Mouse (Mus musculus): ENCODE measurements around the gene Col17a1.

Col17a1 gene

DNA sequence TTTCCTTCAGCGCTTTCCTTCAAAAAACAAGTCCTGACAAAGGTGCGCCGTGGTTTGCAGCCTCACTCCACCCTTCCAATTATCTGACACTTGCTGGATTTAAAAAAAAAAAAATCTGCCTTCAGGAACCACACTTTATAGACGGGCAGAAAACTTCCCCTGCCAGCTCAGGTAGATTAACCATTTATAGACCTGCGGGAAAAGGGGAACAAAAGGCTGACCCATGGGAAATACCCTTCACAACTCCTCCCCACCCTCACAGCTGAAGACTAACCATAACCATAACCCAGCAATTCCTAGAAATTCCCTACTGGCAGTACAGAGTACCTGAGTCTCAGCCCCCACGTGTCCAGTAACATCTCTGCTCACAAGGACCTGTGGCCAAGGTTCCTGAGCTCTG lies at the start of gene Col17a1:
Col17a1 (minus strand) TSS at position 101 of the 400 bp plus-strand sequence.
- DNase-seq: no peak

DNA sequence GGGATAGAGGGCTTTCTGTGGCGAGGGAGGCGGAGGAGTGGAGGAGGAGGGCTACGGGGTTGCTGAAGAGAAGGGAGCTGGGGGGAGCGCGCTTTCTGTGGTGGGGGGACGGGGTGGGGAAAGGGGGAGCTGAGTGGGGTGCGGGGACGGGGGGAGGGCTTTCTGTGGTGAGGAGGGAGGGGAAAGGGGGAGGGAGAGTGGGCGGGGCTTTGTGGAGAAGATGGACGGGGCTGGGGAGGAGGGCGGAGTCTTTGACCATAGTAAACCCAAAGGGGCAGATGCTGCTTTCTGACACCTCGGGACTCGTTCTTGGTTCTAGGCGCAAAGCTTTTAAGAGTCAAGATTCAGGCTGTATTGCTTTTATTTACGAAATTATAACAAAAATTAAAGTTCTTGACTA lies 40.0 kb upstream of the Col17a1 start:
- peak; percentile 62 to 72 for DNase-seq

DNA sequence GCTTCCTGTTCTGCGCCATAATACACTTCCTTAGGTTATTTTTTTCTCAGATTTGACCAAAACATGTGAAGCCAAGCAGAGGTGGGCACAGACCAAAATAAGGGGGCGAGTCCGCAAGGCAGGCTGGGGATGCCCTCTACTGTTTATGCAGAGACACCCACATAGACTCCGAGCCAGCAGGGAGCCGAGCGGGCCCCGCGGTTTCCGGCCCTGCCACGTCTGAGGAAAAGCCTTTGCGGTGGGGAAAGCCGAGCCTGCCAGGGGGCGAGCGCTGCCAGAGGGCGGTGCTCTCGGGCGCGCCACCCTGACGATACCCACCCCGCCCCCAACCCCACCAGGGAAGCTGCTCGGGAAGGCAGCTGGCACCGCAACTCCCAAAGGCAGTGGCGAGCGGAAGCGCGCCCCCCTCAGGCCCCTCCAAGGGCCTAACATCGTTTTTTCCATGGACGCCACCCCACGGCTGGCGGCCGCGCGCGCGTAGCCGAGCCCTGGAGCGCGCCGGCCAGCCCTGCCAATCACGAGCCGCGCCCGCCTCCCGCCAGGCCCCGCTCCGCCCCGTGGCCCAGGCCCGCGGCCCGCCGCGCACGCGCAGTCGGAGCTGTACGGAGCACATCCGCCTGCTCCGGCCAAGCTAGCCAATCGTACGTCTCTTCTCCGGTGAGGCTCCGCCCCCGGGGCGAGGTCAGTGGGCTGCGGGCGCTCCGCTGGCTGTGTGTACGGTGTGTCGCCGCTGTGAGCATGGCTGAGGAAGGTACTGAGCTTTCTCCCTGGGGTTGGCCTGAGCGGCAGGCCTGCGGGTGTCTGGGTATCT lies 39.4 kb upstream of the Col17a1 start, which contains the start of gene Sfr1:
Sfr1 (plus strand) TSS at position 612 of the 811 bp plus-strand sequence.
- peak; percentile 98 to 100 for DNase-seq

DNA sequence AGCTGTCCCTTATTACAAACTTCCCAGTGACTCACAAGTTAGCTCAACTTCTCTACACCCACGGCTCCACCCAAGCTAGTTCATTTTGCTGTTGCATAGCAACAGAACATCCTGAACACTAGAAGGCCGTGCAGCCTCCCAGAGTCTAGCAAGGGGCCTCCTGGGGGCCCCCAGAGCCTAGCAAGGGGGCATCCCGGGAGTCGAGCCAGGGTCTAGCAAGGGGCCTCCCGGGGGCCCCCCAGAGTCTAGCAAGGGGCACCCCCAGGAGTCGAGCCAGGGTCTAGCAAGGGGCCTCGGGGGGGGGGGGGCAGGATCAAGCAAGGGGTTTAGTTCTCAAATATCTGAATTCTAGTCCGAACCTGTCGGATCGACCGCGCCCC lies 38.8 kb upstream of the Col17a1 start:
- peak in 1 of 2 experiments; percentile 27 for DNase-seq

DNA sequence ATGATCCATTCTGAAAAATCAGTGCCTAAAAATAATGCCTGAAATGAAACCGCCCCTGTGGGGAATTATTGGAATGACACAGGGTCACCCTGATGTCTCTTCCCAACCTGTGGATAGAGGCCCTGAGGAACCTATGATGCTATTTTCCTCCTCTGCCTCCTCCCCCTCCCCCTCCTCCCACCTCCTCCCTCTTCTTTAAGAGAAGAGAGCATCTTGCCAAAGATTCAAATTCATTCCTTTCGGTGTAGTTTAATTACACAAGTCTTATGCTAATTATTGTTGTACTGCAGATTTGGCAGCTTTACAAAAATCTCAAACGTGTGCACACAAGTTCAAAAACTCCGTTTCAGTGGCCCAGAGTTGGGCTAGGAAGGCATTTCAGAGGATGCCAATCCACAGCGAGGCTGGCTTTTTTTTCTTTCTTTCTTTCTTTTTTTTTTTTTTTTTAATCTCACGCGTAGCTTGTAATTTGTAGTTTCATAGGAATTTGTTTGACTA lies 33.8 kb upstream of the Col17a1 start:
- no peak for DNase-seq

DNA sequence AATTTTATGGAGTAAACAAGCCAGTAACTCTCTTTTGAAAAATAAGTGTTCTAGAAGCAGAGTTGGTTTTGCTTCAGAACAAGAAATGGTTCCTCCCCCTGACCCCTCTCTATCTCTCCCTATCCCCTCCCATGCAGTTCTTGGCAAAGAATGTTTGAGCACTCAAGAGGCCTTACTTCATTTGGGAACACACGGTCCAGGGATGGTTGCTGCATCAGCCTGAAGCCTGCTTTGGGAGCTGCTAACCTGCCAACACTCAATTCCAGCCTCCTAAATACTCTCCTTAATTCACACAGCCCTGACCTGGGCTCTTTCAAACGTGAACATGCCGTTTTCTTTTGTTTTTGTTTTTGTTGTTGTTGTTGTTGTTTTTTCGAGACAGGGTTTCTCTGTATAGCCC lies 33.0 kb upstream of the Col17a1 start:
- no peak for DNase-seq

DNA sequence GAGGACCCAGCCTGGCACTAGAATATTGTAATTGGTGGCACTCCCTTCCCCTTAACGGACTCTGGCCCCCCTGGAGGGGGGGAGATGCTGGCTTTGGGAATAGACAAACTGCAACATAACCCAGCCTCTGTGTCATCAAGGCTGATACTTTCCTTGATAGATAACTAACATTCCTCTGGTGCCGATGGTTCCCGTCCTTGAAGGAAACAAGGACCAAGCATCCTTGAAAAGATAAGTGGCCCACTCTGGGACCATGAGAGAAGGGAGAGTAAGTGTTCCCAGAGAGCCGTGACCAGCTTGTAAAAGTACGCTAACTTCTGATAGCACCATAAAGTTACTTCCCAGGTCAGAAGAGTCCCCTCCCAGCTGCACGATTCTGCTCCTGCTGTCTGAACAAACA lies 30.6 kb upstream of the Col17a1 start:
- no peak for DNase-seq

DNA sequence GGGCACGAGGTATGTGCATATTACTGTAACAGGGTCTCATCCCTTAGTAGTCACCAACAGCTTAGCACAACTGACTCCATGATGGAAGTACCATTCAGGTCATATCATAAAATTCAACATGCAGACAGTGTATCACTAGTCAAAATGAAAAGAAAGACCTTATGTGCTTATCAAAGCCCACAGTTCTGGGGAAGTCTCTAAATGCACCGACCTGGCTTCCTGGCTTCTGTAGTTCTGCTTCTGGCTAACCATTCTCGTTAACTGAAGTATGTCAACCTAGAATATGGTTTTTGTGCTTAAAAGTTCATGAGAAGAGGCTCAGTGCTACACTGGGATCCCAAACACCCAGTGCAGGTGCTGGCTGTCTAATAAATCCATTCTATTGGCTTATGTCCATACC lies 27.3 kb upstream of the Col17a1 start:
- DNase-seq: no peak

DNA sequence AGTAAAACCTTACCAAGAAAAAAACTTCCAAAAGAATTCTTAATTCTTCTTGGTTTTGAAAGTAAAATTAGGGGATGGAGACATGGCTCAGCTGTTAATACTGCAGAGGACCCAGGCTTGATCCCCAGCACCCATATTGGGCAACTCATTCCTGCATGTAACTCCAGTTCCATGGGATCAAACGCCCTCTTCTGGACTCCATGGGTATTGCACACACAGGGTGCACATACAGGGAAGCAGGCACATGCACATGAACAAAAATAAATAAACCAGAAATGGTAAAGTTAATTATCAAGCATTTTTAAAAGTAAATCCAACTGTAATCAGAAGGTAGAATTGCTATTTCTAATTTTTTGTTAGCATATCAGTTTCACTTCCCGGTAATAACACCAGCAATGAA lies 24.2 kb upstream of the Col17a1 start:
- DNase-seq: no peak

DNA sequence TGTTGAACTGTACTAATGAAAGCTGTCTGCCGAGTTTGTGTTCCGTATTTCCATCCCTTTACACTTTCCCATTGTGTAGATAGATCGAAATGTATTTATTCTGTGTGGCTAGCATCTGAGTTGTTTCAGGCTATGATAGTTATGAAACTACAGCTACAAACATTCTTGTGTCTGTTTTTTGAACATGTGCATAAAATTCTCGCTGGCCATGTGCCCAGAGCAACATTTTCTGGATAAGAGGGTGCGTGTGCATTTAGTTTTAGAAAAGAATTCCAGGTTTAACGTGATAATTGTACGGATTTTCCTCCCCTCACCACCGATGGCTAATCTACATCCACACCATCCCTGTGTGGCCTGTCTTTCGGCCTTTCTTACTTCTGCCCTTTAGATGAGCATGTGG lies 21.6 kb upstream of the Col17a1 start:
- no peak for DNase-seq

DNA sequence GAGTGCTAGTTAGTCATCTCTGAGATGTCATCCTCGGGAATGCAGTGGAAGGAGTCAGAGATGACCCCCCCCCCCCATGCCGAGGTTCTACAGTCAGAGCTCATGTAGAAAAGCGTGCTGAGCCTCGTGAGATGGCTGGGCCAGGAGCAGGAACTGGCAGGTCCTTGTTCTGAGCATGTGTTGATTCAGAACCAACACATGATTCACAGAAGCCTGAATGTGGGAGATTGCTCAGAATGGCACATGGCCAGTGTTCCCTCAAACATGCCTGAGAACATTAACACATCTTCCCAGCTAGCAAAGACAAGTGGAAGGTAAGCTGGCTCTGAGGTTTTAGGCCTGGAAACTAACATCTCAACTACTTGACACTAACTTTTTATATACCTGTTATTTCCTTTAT lies 18.5 kb upstream of the Col17a1 start:
- DNase-seq: no peak

DNA sequence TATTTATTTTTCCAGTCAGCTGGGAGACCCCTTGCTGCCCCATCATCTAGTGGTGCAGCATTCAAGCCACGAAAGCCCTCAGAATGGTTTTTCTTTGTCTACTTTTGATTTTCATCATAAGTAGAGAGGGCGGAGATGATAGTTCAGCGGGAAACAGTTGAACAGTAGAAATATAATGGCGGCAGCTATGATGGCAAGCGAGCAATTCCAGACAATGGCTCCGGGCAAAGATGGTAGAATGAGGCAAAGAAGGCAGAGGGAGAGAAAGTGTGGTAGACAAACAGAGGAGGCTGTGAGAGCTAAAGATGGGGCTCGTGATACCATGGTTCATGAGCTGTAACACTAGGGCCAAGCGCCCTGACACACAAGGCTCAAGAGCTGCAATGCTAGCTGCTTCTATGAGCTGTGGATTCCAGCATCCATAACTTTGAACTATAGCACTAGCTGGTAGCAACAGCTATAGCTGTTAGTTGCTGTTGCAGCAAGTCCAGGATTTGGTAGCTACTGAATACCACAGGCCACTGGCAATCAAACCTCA lies 13.9 kb upstream of the Col17a1 start:
- DNase-seq: no peak

DNA sequence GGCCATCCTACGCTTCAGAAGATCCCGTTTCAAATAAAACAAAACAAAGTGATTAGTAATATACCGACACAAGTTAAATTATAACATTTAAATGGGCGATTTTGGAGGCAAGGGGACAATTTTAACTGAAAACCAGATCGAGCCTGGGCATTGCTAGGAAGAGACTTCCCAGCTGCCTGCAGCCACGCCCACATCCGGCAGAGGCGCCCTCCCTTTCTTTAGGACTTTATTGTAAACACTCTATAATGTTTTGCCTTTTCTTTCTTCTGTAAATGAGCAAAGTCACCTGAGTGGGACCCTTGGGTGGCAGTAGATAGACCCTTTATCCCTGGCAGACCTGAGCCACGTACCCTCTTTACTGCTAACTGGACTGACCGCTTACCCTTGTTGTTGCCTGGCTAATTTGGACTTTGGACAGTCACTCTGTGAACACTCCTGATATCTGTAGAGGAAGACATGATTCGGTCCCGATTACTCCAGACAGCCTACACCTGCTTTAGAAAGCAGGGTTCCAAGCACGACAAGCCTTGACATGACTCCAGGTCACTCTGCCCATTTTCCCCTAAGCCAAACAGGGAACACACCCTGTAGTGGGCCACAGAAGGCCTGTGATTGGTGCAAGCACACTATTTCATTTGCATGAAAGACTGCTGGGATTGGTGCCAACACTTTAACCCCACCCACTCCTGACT lies 13.3 kb upstream of the Col17a1 start:
- DNase-seq: no peak

DNA sequence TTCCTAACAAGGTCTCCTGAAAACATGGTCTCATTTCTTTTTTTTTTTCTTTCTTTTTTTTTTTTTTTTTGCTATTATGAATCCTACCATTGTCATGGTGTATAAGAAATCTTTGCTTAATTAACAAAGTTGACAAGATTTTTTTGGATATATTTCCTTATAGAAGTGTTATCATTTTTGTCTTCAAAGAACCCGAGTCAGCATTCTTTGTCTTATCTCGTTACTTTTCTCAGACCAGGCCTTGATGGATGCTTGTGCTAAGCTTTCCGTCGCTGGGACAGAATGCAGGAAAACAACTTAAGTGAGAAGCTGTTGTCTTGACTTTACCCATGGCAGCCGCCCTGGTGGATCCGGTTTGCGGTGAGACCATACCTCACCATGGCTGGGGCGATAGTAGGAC lies 8.6 kb upstream of the Col17a1 start:
- DNase-seq: no peak

DNA sequence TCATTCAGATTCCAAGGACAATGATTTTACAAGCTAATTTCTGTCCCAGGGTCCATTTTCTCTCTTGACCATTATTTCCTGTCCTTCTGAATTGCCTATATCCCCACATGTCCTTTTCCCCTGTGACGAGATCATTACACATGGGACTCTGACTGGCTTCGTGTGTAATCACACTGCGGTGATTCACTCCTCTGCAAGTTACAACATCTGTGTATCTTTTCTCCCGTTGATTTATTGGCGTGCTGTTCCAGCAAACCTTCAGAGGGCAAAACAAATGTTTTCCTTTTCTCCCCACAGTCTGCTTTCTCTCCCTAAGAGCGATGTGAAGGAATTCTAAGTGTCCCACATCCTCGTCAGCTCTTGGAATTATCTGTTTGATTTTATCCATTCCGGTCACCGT lies 7.8 kb upstream of the Col17a1 start:
- no peak for DNase-seq

DNA sequence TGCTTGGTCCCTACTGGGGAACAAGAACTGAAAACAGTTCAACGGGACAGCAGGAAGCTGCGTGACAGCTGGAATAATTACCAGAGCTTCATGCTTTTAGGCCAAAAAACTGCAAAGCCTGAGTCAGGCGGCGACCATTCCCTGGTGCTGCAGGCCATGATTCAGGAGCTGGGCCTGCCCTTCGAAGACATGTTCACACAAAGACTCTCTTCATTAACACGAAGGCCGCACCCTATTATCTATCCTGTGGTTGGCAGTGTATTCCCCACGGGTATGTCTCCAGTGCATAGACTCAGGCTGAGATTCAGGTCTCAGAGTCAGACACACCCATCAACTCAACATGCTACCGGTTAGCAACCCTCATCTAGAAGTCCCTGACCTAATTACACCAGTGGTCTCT lies 6.4 kb upstream of the Col17a1 start:
- DNase-seq: no peak

DNA sequence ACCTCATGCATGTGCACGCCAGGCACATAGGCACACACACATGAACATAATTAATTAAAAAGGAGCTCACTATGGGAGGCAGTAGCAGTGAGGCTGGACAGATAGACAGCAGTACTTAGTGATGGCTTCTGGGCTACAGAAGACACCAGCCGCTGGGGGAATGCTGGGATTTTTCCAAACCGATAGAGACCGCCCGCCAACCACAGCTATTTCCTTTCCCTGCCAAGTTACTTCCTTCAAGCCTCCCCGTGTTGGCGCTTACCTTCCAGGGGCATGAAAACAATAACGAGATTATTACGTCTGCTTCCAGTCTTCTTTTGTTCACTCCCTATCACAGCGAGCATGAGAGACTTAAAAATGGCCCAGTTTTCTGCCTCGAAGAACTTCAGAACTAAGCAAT lies 5.2 kb upstream of the Col17a1 start:
- DNase-seq: no peak

DNA sequence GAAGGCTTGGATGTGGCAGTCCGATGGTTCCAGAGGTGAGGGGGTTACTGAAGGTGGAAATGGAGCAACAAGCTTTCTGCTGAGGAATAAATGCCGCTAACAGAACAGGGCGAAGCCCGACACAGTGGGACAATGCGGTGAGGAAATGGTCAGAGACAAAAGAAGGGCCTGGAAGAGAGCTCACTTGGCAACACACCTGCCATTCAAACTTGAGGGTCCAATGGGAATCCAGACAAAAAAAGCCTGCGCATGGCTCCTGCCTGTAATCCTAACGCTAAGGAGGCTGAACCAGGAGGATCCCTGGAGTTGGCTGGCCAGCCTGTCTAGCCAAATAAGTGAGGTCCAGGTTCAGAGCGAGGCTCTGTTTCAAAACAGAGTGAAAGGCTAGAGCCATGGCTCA lies 4.5 kb upstream of the Col17a1 start:
- no peak for DNase-seq

DNA sequence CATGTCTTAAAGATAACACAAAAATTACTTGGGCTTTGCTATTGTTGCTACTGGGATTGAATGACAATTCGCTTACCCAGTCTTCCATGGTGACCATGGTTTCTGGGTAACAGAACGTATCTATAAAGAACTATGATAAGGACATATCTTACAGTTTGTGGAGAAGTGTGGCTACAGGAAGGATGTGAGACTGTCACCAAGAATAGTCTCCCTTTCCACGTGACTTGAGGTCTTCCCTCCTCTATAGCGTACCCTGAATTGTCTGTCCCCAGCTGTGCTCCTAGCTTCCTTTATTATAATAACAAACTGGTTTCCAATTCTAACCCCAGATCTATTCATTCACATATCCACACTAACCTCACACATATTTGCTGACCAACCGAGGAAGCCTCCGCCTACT lies 3.8 kb upstream of the Col17a1 start:
- DNase-seq: no peak

DNA sequence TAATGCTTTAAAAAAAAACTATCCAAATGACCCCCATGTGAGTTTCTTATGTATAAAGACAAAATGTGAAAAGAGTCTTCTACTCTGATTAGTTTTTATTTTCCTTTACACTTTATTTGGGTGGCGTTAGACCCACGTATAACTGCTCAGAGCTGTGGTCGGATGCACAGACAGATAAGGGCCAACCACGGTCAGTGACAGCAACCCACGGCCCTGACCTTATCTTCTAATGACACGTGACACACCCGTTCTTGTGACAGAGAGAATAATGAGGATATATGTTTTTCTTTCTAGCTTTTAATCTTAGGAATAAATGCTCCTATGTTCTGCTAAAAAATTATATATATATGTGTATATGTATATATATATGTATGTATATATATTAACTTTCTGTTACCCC lies 2.3 kb downstream of the Col17a1 start:
- no peak for DNase-seq

DNA sequence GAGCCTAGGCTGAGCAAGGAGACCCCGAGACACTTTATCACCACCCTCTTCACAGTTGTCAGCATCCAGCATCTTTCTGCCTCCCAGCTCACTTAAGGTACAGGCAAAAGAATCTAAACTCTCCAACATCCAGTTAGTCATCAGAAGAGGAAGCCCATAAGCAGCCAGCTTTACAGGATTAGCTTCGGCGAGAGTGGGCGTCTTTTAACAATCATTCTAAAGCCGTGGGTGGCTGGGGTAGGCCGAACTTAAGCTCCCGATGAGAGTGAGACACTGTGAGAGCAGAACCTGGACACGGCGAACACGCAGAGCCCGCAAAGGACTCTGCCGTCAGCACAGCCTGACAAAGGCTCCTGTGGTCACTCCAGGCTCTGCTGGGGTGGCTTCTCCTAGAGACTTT lies 13.2 kb downstream of the Col17a1 start:
- DNase-seq: no peak

DNA sequence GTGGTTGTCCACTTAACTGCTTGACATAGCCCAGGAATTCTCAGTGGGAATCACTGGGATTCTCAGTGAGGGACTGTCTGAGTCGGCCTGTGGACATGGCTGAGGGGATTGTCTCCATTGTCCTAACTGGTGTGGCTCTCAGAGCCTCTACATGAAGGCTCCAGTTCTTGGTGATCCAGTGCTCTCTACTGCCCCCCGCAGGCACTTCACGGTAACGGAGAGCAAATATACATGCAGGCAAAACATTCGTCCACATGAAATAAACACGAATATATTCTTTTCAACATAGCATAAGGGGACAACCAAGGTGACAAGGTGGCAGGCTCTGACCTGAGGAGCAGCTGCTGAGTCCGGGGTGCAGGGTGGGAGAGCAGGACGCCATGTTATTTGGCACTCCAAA lies 17.5 kb downstream of the Col17a1 start:
- peak; percentile 27 to 31 for DNase-seq

DNA sequence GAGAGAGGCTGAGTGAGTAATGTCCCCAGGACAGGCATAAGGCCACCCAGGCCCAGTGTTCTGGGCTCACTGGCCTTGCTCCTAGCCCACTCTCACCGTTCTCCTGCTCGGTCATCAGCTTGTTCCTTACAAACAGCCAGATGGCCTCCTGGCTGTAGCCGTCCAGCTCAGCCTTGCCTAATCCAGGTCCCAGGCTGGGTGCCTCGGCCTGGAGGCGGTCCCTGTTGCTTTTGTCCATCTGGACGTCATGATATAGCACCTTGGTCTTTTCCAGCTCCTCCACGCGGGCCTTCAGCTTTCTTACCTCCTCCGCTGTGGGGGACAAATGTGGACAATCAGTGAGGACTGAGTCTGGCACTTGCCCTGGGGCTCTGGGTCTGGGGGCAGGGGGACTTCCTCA lies 23.5 kb downstream of the Col17a1 start:
- peak; percentile 62 to 68 for DNase-seq

DNA sequence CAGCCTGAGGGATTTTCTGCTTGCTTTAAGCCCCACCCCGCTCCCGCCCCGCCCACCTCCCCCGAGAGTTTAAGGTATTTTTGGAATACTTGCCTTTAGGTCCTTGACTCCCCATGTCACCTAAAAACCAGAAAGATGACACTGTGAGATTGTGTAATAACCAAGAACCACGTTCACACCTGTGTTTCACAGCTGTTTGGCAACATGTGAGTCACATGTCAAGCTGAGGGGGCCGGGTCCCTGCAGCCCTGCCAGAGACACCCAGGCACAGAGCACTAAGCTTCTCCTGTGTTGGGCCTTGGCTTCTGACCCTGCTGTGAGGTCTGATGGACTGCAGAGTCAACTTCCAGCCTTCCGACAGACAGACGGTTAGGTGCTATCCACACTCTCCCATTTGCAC lies 24.3 kb downstream of the Col17a1 start:
- DNase-seq: no peak

Data from cerebellum, postnatal 36 days (tissue).